Mouse (Mus musculus) forebrain, embryonic 11.5 days (tissue): ENCODE results near the gene Gps2. TPM values are rescaled to one million over a fixed set of nuclear protein-coding genes. Genes with fewer than 3 reads are reported as not detected.
"Not testable (repeated sequence)": the region's sequence is repeated elsewhere in the genome, so short reads cannot be mapped to it uniquely, and the experiment has no call there.

ENCODE experiments used
- ATAC-seq: fragments of 200-750 bp; cut with Nextera tagmentation; replicated peaks from 2 replicates; pipeline ENCODE4 v1.8.0; 2017; ENCODE audit warnings: moderate TSS enrichment; ENCODE audit not compliant: low FRiP score
- DNase-seq: peaks from one replicate; pipeline ENCODE4 v3.0.0-alpha.2; 2017; ENCODE audit warnings: low spot score
- H3K27ac ChIP-seq: fragments of 300-500 bp; sonication (generic); 2 replicates; pipeline ENCODE4 v1.5.1; 2014; ENCODE audit warnings: low read depth, low read length
- H3K27me3 ChIP-seq: fragments of 300-500 bp; sonication (generic); 2 replicates; pipeline ENCODE4 v1.6.1; 2014; ENCODE audit warnings: mild to moderate bottlenecking, low read length, mixed read lengths; ENCODE audit not compliant: control insufficient read depth, insufficient read depth
- H3K36me3 ChIP-seq: fragments of 300-500 bp; sonication (generic); 2 replicates; pipeline ENCODE4 v1.6.1; 2014; ENCODE audit warnings: mild to moderate bottlenecking, low read length, moderate library complexity, mixed read lengths; ENCODE audit not compliant: control insufficient read depth, insufficient read depth
- H3K4me1 ChIP-seq: fragments of 300-500 bp; sonication (generic); replicated peaks from 2 replicates; pipeline ENCODE4 v1.6.1; 2014; ENCODE audit warnings: low read length, mixed read lengths; ENCODE audit not compliant: control insufficient read depth, insufficient read depth
- H3K4me2 ChIP-seq: fragments of 300-500 bp; sonication (generic); 2 replicates; pipeline ENCODE4 v1.6.1; 2014; ENCODE audit warnings: low read depth, mild to moderate bottlenecking, low read length, moderate library complexity, mixed read lengths; ENCODE audit not compliant: severe bottlenecking
- H3K4me3 ChIP-seq: fragments of 300-500 bp; sonication (generic); 2 replicates; pipeline ENCODE4 v1.5.1; 2014; ENCODE audit warnings: low read depth, low read length
- H3K9ac ChIP-seq: fragments of 300-500 bp; sonication (generic); 2 replicates; pipeline ENCODE4 v1.6.1; 2014; ENCODE audit warnings: low read length
- H3K9me3 ChIP-seq: fragments of 300-500 bp; sonication (generic); 2 replicates; pipeline ENCODE4 v1.6.1; 2016; ENCODE audit warnings: low read length, mixed read lengths; ENCODE audit not compliant: control insufficient read depth
- WGBS: fragments of 180-500 bp; shearing (Covaris S2); extraction: QIAGEN DNeasy Blood & Tissue Kit; methylation state at CpG from one replicate; pipeline ENCODE4 v1.1.7; 2014; 5-methylcytosine and 5-hydroxymethylcytosine counted together
- polyA plus RNA-seq: library from polyadenylated mRNA; unstranded; fragments of >200 nt; fragmentation: Nextera tagmentation; extraction: Ambion mirVana; gene quantifications from 2 replicates; pipeline ENCODE4 v1.2.1, GENCODE M21; 2014

Gene Gps2
- polyA plus RNA-seq, 1 experiment from 2014 or later: 99.2 TPM

GRCm38 (mm10) chr11:69916652-69917378 is 3.1 kb downstream of the Gps2 start:
- H3K9me3 ChIP-seq, H3K27me3 ChIP-seq, H3K9ac ChIP-seq, H3K27ac ChIP-seq, H3K4me2 ChIP-seq, H3K4me3 ChIP-seq, ATAC-seq, DNase-seq: not testable (repeated sequence)
- Histone ChIP-seq H3K4me1 (peaks cover 29% of the 10 kb centered on the region), H3K36me3 (peaks cover 23% of the 10 kb centered on the region)
- 58% methylated on average over 7 of the region's 7 CpGs for WGBS

GRCm38 (mm10) chr11:69917379-69917948 is 3.8 kb downstream of the Gps2 start:
- H3K4me3 ChIP-seq: no peak overlapping the region
- 87% methylated on average over 8 of the region's 8 CpGs for WGBS
- H3K27ac ChIP-seq: no peak overlapping the region

GRCm38 (mm10) chr11:69918118-69918517 is 4.4 kb downstream of the Gps2 start:
- no peak for ATAC-seq
- Histone ChIP-seq H3K36me3 (peaks cover 15% of the 10 kb centered on the region), H3K27ac (no peak overlapping the region), H3K4me3 (no peak overlapping the region), H3K27me3 (no peaks in the 10 kb centered on the region), H3K4me1 (peaks cover 32% of the 10 kb centered on the region), H3K9me3 (no peaks in the 10 kb centered on the region), H3K4me2 (no peak overlapping the region), H3K9ac (no peak overlapping the region)
- 90% methylated on average over 5 of the region's 5 CpGs for WGBS
- DNase-seq: no peak

More at GRCm38 (mm10) chr11:69917379-69917948, 3.8 kb downstream of the Gps2 start:
- no peak overlapping the region for H3K9ac ChIP-seq
- H3K4me2 ChIP-seq: no peak overlapping the region
- peaks cover 29% of the 10 kb centered on the region for H3K4me1 ChIP-seq
- H3K9me3 ChIP-seq: no peaks in the 10 kb centered on the region
- DNase-seq (no peak), ATAC-seq (no peak)
- no peaks in the 10 kb centered on the region for H3K27me3 ChIP-seq
- peaks cover 18% of the 10 kb centered on the region for H3K36me3 ChIP-seq

- peak overlapping the region; percentile 97 for H3K4me3 ChIP-seq
- peaks cover 28% of the 10 kb centered on the region for H3K4me1 ChIP-seq
- 87% methylated on average over 9 of the region's 9 CpGs for WGBS
- H3K36me3 ChIP-seq: peaks cover 15% of the 10 kb centered on the region
- DNase-seq (no peak), ATAC-seq (no peak)
- peak overlapping the region; percentile 95 for H3K9ac ChIP-seq
- H3K9me3 ChIP-seq: no peaks in the 10 kb centered on the region
- peak overlapping the region; percentile 93 for H3K4me2 ChIP-seq
- H3K27me3 ChIP-seq: no peaks in the 10 kb centered on the region
- H3K27ac ChIP-seq: no peak overlapping the region; the same call in 1 of the 2 replicates
Observed at GRCm38 (mm10) chr11:69919053-69919452, 5.4 kb downstream of the Gps2 start.

- 2% methylated on average over 17 of the region's 17 CpGs for WGBS
- H3K4me1 ChIP-seq: peaks cover 25% of the 10 kb centered on the region
- DNase-seq (peak; percentile 82), ATAC-seq (no peak)
- H3K4me2 ChIP-seq: peak overlapping the region; percentile 93
- no peaks in the 10 kb centered on the region for H3K9me3 ChIP-seq
- H3K36me3 ChIP-seq: peaks cover 15% of the 10 kb centered on the region
- H3K4me3 ChIP-seq: peak overlapping the region; percentile 97
- H3K9ac ChIP-seq: peak overlapping the region; percentile 95
- H3K27me3 ChIP-seq: no peaks in the 10 kb centered on the region
- peak overlapping the region; percentile 91 for H3K27ac ChIP-seq
Observed at GRCm38 (mm10) chr11:69919661-69920265, 6.1 kb downstream of the Gps2 start.

- Histone ChIP-seq H3K4me1 (peaks cover 20% of the 10 kb centered on the region), H3K9me3 (no peaks in the 10 kb centered on the region), H3K9ac (peak overlapping the region; percentile 95), H3K27ac (peak overlapping the region; percentile 91), H3K36me3 (peaks cover 15% of the 10 kb centered on the region), H3K4me2 (peak overlapping the region; percentile 93), H3K27me3 (no peaks in the 10 kb centered on the region), H3K4me3 (peak overlapping the region; percentile 97)
- WGBS: under 1% methylated on average over 58 of the region's 65 CpGs
- ATAC-seq: peak; percentile 35
- DNase-seq: peak; percentile 87
Observed at GRCm38 (mm10) chr11:69920266-69921031, 6.8 kb downstream of the Gps2 start.

- Histone ChIP-seq H3K9me3 (no peaks in the 10 kb centered on the region), H3K4me1 (peaks cover 14% of the 10 kb centered on the region), H3K9ac (peak within 1 kb of the TSS; percentile 95), H3K36me3 (peaks cover 7% of the 10 kb centered on the region), H3K4me2 (peak within 1 kb of the TSS; percentile 93), H3K4me3 (peak within 1 kb of the TSS; percentile 97), H3K27ac (peak within 1 kb of the TSS; percentile 94), H3K27me3 (no peaks in the 10 kb centered on the region)
- WGBS: under 1% methylated on average over 78 of the region's 78 CpGs
- ATAC-seq (peak; percentile 96), DNase-seq (peak; percentile 100)
Observed at GRCm38 (mm10) chr11:69921114-69922011, 7.7 kb downstream of the Gps2 start, which contains the start of gene Eif5a. Eif5a (minus strand) TSS chr11:69921958.
